Mouse (Mus musculus): ENCODE measurements at regions not wholly inside any gene's neighbourhood (a gene's known extent, or its start where the extent isn't known, plus 50 kb on each side); places are given as distances from the start of the nearest gene placed in this dataset.
A peak's percentile ranks its signal among the peaks of the same experiment; 100 is the strongest.

- no peak for DNase-seq (ENCODE audit: low read depth, low spot score)
Observed at GRCm38 (mm10) chr14:25122971-25123535, 335.9 kb upstream of the Zmiz1 start.

DNA sequence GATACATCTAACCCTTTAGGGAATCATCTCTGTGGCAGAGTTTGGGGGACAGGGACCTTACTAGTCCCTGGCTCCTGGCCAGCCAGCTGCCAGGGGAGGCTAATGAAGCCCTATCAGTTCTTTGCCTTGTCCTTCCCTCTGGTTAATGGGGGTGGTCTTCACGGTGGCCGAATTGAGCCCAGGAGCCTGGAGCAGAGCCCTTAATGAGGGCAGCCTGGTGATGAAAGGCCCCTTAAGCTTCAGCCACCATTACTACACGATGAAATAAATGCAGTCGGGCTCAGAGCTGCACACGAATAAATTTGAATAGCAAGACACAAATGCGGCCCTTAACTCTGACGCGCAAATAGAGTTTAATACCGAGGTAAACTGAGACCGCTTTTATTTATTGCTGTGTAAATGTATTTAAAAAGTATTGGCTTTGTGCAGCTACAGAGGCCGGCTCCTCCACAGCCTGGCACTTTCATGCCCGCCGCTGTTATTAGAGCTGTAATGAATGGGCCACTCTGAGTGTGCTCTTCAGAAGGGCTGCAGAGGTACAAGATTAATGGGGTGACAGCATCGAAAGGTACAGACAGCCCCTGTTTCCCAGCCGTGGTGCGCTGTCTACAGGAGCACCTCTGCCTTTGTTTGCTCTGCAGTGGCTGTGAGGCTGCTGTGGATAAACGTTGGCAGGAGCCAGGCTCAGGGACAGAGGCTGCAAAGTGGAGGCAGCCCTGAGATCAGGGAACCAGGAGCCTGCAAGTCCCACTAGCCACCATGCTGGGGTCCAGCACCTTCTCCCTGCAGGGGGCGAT, 335.2 kb upstream of the Zmiz1 start:
- no peak for DNase-seq (ENCODE audit: low read depth, low spot score)

DNA sequence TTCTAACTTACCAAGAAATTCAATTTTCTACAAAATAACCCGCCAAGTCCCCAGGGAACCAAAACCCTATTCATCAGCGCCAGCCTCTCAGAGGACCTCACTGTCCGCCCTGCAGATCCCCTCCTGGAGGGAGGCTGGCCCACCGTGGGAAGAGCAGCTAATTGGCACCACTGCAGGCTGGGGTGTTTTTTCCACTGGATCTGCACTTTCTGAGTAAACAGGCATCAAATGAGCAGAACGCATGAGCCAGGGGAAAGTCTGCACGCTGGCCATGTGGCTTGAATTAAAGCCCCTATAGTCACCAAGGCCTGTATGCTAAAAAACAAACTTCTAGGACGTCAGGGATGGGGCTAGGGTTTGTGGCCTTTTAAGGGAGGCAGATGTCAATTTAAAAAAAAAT, 332.4 kb upstream of the Zmiz1 start:
- no peak for DNase-seq (ENCODE audit: low read depth, low spot score)

DNA sequence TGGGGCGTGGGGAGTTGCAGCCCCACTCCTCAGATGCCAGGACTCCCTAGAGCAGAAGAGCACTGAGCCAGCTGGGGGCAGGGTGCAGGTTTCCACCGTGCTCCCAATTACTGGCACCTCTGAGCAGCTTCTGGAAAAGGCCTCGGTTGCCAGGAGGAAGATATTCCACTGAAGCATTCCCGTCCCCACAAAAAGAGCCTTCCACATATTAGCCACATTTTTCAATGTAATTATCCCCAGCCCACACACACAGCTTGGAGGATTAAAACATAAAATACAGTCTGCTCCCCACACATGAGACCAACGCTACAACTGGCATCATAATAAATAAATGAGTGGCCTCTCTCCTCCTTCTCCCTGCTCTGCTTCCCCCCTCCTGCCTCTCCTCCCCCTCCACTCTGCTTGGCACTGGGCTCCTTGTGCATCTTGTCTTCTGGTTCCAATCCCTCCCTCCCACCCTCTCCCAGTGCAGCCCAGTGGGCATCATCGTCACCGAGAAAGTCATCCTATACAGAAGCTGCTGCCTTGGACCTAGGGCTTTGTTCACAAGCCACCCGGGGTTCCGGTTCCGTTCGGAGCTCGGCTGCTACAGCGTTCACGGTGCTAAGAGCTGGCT, 331.3 kb upstream of the Zmiz1 start:
- no peak for DNase-seq (ENCODE audit: low read depth, low spot score)

DNA sequence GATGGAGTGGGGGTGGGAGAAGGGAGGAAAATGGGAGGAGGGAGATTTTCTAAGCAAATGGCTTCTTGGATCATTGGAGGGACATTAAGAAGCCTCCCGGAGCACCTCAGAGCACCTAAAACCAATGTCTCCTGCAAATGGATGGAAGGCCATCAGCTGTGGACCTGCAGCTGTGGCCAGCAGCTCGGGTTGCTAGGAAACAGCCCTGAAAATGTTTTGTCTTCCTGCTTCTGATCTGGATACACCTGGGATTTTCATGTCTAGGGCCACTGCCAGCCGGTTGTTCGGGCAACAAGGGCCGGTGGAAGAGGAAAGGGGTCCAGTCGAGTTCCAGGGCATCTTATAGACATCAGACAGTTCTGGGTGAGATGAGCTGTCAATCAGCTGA, 330.8 kb upstream of the Zmiz1 start:
- no peak for DNase-seq (ENCODE audit: low read depth, low spot score)

DNA sequence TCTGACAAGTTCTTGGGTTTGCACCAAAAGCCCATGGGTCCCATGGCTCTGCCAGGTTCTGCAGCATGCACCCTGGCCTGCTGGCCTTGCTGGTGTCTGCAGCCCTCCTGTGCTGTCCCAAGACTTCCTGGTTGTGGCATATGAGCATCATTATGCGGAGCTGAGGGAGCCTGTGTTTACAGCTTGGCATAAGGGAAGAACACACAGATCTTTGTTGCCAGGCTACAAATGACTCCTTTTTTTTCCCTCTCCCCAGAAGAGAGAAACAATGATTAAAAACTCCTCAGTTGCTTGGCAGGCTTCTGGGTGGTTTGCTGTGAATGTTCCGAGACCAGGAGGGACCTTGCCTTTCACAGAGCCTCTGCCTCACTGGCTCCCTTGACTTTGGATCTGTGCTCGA, 323.6 kb upstream of the Zmiz1 start:
- no peak for DNase-seq (ENCODE audit: low read depth, low spot score)

GRCm38 (mm10) chr14:25137312-25137711, 321.7 kb upstream of the Zmiz1 start:
- no peak for DNase-seq (ENCODE audit: low read depth, low spot score)

GRCm38 (mm10) chr14:25138485-25138884, 320.5 kb upstream of the Zmiz1 start:
- no peak for DNase-seq (ENCODE audit: low read depth, low spot score)

- DNase-seq (ENCODE audit: low read depth, low spot score) = peak; percentile 59
Observed at GRCm38 (mm10) chr14:25141933-25142332, 317.1 kb upstream of the Zmiz1 start.

DNA sequence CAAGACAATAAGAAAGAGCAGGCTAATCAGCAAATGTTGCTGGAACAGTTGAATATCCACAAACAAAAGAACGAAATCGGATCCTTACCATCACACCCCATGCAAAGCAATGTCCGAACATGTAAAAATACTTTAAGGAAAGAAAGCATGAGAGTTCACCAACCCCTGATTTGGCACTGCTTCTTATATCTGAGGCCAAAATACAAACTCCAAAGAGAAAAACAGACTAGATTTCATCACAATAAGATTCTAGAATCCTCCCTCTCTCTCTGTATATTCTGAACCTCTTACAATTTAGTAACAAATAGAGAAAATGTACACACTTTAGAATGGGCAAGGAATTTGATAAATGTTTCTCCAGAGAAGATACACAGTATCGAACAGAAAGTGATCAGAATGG, 315.9 kb upstream of the Zmiz1 start:
- no peak for DNase-seq (ENCODE audit: low read depth, low spot score)

- DNase-seq (ENCODE audit: low read depth, low spot score) = no peak
Observed at GRCm38 (mm10) chr14:25147731-25148130, 311.3 kb upstream of the Zmiz1 start.

GRCm38 (mm10) chr14:25150968-25151367, 308.0 kb upstream of the Zmiz1 start:
- DNase-seq (ENCODE audit: low read depth, low spot score) = no peak

DNA sequence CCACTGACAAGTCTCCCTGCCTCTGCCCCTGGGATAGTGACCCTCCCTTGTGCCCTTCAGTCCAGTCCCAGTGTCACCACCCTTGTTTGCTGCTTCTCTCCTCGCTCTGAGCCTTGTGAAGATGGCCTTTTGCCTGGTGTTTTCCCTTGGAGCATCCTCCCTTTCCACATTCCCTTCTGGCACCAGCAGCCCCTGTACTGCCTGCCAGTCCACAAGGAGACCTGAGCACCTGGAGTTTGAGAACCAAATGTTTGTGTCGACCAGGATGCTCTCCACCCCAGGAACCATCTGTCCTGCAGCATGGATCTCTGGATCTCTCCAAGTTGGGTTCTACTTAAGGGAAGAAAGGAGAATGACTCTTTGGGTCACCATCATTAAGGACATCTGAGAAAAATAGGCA, 307.5 kb upstream of the Zmiz1 start:
- no peak for DNase-seq (ENCODE audit: low read depth, low spot score)

GRCm38 (mm10) chr14:25153573-25153972, 305.4 kb upstream of the Zmiz1 start:
- no peak for DNase-seq (ENCODE audit: low read depth, low spot score)

GRCm38 (mm10) chr14:25154180-25154579, 304.8 kb upstream of the Zmiz1 start:
- no peak for DNase-seq (ENCODE audit: low read depth, low spot score)

- DNase-seq (ENCODE audit: low read depth, low spot score) = no peak
Observed at GRCm38 (mm10) chr14:25155008-25155783, 303.8 kb upstream of the Zmiz1 start.

DNA sequence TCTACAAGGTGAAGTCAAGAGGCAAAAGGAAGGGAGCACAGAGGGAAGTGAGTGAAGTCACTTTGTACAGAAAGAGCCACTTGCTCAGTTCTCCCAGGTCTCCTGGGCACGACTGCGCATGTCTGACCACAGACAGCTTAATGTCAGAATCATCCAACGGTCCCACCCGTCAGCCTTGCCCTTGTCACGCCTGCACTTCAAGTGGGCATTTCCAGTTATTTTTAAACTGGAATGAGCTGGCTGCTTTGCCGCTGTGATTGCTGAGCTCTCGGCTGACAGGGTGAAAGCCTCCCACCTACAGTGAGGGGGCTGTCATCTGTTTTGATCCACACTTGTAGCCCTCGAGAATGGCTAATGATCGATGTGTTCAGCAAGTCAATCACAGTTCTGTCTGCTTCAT, 302.8 kb upstream of the Zmiz1 start:
- no peak for DNase-seq (ENCODE audit: low read depth, low spot score)

GRCm38 (mm10) chr14:25161684-25162321, 297.2 kb upstream of the Zmiz1 start:
- DNase-seq (ENCODE audit: low read depth, low spot score) = no peak

DNA sequence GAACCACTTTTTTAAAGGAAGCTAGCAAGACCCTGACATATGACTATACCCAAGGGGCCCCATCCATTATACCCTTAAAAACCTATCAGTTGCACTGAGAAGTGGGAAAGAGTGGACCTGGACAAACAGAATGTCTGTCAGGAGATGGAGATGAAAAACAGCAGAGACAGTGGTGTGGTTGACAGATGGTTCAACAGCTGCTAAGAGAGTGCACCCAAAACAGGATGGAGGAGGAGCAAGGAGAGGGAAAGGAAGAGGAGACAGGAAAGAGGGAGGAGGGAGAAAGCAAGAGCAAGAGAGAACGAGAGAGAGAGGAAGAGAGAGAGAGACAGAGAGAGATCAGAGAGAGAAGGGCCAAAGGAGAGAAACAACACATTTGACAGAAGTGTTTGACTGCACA, 292.8 kb upstream of the Zmiz1 start:
- DNase-seq (ENCODE audit: low read depth, low spot score) = no peak

DNA sequence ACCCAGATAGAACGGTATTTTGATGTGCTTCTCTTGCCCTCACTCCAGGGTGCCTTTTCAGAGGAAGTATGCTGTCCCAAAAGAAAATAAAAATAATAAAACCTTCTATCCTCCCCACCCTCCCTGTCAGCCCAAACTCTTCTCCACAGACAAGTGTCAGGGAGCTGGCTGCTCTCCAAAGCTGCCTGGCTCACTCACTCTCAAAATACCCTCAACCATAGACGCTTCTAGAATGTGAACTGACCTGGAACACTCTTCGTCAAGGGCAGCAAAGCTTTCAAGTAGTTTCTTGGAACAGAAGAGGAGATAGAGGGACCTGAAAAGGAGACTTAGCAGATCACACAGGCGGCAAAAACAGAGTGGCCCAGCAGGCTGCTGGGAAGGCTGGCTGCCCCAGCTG, 291.4 kb upstream of the Zmiz1 start:
- no peak for DNase-seq (ENCODE audit: low read depth, low spot score)

GRCm38 (mm10) chr14:25168310-25168709, 290.7 kb upstream of the Zmiz1 start:
- DNase-seq (ENCODE audit: low read depth, low spot score) = no peak

GRCm38 (mm10) chr14:25173281-25173680, 285.7 kb upstream of the Zmiz1 start:
- DNase-seq (ENCODE audit: low read depth, low spot score) = no peak
